Mouse (Mus musculus) lung, embryonic 14.5 days (tissue): ENCODE measurements at regions not wholly inside any gene's neighbourhood (a gene's known extent, or its start where the extent isn't known, plus 50 kb on each side); places are given as distances from the start of the nearest gene placed in this dataset.

Experiments
- ATAC-seq: fragments of 200-750 bp; cut with Nextera tagmentation; 2 replicates; pipeline ENCODE4 v1.8.0; 2017; ENCODE audit warnings: mild to moderate bottlenecking, moderate TSS enrichment, moderate library complexity; ENCODE audit not compliant: insufficient read depth
- DNase-seq: peaks from one replicate; pipeline ENCODE4 v3.0.0-alpha.2; 2015
- H3K27ac ChIP-seq: fragments of 300-500 bp; sonication (generic); 2 replicates; pipeline ENCODE4 v1.5.1; 2014; ENCODE audit warnings: low read depth, mild to moderate bottlenecking, moderate library complexity
- H3K27me3 ChIP-seq: fragments of 300-500 bp; sonication (generic); 2 replicates; pipeline ENCODE4 v1.6.1; 2014; ENCODE audit warnings: low read length, control low read depth; ENCODE audit not compliant: insufficient read depth
- H3K36me3 ChIP-seq: fragments of 300-500 bp; sonication (generic); 2 replicates; pipeline ENCODE4 v1.6.1; 2014; ENCODE audit warnings: control low read depth; ENCODE audit not compliant: insufficient read depth
- H3K4me1 ChIP-seq: fragments of 300-500 bp; sonication (generic); 2 replicates; pipeline ENCODE4 v1.6.1; 2014; ENCODE audit warnings: antibody characterized with exemption, control low read depth; ENCODE audit not compliant: insufficient read depth
- H3K4me2 ChIP-seq: fragments of 300-500 bp; sonication (generic); 2 replicates; pipeline ENCODE4 v1.6.1; 2014; ENCODE audit warnings: mild to moderate bottlenecking
- H3K4me3 ChIP-seq: fragments of 300-500 bp; sonication (generic); 2 replicates; pipeline ENCODE4 v1.5.1; 2014; ENCODE audit warnings: low read depth, low read length
- H3K9ac ChIP-seq: fragments of 300-500 bp; sonication (generic); 2 replicates; pipeline ENCODE4 v1.6.1; 2014
- H3K9me3 ChIP-seq: fragments of 300-500 bp; sonication (generic); 2 replicates; pipeline ENCODE4 v1.6.1; 2016; ENCODE audit warnings: low read depth, low read length, control low read depth
- CTCF ChIP-seq: IDR thresholded peaks from 2 replicates; pipeline ENCODE4 v1.5.1; 2016; ENCODE audit warnings: antibody characterized with exemption, low read depth
- WGBS: fragments of 180-500 bp; shearing (Covaris S2); extraction: QIAGEN DNeasy Blood & Tissue Kit; methylation state at CpG from one replicate; pipeline ENCODE4 v1.1.7; 2014; 5-methylcytosine and 5-hydroxymethylcytosine counted together

GRCm38 (mm10) chr6:100476550-100477366, 189.5 kb upstream of the Rybp start:
- no peak for TF ChIP-seq CTCF
- 73% methylated on average over 6 of the region's 6 CpGs for WGBS

GRCm38 (mm10) chr6:100475341-100475955, 188.2 kb upstream of the Rybp start:
- no peak for TF ChIP-seq CTCF
- H3K27ac ChIP-seq, result no peak overlapping the region
- H3K36me3 ChIP-seq, result no peaks in the 10 kb centered on the region
- ATAC-seq (no peak), DNase-seq (no peak)
- 0 out of 2 replicates have a peak, but pooled peaks cover 5% of the 10 kb centered on the region for H3K4me1 ChIP-seq
- no peaks in the 10 kb centered on the region for H3K27me3 ChIP-seq
- peaks cover 4% of the 10 kb centered on the region; the same call in 1 of the 2 replicates for H3K9me3 ChIP-seq
- no peak overlapping the region for H3K9ac ChIP-seq
- H3K4me2 ChIP-seq, result no peak overlapping the region
- no peak overlapping the region for H3K4me3 ChIP-seq
- WGBS, result 69% methylated on average over 4 of the region's 4 CpGs

More at GRCm38 (mm10) chr6:100476550-100477366, 189.5 kb upstream of the Rybp start:
- ATAC-seq (no peak), DNase-seq (no peak)
- Histone ChIP-seq H3K4me2 (no peak overlapping the region), H3K27me3 (no peaks in the 10 kb centered on the region), H3K27ac (no peak overlapping the region), H3K9ac (no peak overlapping the region), H3K9me3 (peaks cover 4% of the 10 kb centered on the region; the same call in 1 of the 2 replicates), H3K4me1 (0 out of 2 replicates have a peak, but pooled peaks cover 5% of the 10 kb centered on the region), H3K36me3 (no peaks in the 10 kb centered on the region), H3K4me3 (no peak overlapping the region)

GRCm38 (mm10) chr6:100474326-100474725, 187.0 kb upstream of the Rybp start:
- H3K4me1 ChIP-seq, result no peaks in the 10 kb centered on the region
- no peaks in the 10 kb centered on the region for H3K27me3 ChIP-seq
- WGBS, result 73% methylated on average over 9 of the region's 9 CpGs
- ATAC-seq (no peak), DNase-seq (no peak)
- H3K9ac ChIP-seq, result no peak overlapping the region
- H3K4me2 ChIP-seq, result no peak overlapping the region
- no peaks in the 10 kb centered on the region for H3K36me3 ChIP-seq
- H3K27ac ChIP-seq, result no peak overlapping the region
- H3K4me3 ChIP-seq, result no peak overlapping the region
- TF ChIP-seq CTCF, result no peak
- peaks cover 4% of the 10 kb centered on the region; the same call in 1 of the 2 replicates for H3K9me3 ChIP-seq

GRCm38 (mm10) chr6:100470071-100470470, 182.8 kb upstream of the Rybp start:
- Histone ChIP-seq H3K36me3 (no peaks in the 10 kb centered on the region), H3K4me3 (no peak overlapping the region), H3K9me3 (peaks cover 4% of the 10 kb centered on the region; the same call in 1 of the 2 replicates), H3K27me3 (no peaks in the 10 kb centered on the region), H3K9ac (no peak overlapping the region), H3K4me1 (no peaks in the 10 kb centered on the region), H3K4me2 (no peak overlapping the region), H3K27ac (no peak overlapping the region)
- 72% methylated on average over 2 of the region's 2 CpGs for WGBS
- no peak for TF ChIP-seq CTCF
- ATAC-seq (no peak), DNase-seq (no peak)

DNA sequence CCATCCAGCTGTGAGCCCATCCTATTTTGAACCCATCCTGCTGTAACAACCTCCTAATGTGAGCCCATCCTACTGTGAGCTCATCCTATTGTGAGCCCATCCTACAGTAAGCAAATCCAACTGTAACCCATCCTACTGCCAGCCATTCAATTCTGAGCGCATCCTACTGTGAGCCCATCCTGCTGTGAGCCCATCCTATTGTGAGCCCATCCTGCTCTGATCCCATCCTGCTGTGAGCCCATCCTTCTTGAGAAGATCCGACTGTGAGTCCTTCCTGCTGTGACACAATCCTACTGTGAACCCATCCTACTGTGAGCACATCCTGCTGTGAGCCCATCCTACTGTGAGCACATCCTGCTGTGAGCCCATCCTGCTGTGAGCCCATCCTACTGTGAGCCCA, 175.5 kb upstream of the Rybp start:
- Histone ChIP-seq H3K4me1 (no peaks in the 10 kb centered on the region), H3K4me3 (no peak overlapping the region), H3K27ac (no peak overlapping the region), H3K4me2 (no peak overlapping the region), H3K9me3 (peaks cover 4% of the 10 kb centered on the region; the same call in 1 of the 2 replicates), H3K9ac (no peak overlapping the region), H3K27me3 (no peaks in the 10 kb centered on the region), H3K36me3 (no peaks in the 10 kb centered on the region)
- TF ChIP-seq CTCF, result no peak
- DNase-seq, result no peak
- 81% methylated on average over 2 of the region's 2 CpGs for WGBS
- no peak for ATAC-seq

GRCm38 (mm10) chr6:100453401-100453800, 166.1 kb upstream of the Rybp start:
- ATAC-seq (no peak), DNase-seq (no peak)
- Histone ChIP-seq H3K4me2 (no peak overlapping the region), H3K9ac (no peak overlapping the region), H3K9me3 (peaks cover 5% of the 10 kb centered on the region; the same call in 1 of the 2 replicates), H3K27me3 (no peaks in the 10 kb centered on the region), H3K4me1 (no peaks in the 10 kb centered on the region), H3K4me3 (no peak overlapping the region), H3K36me3 (no peaks in the 10 kb centered on the region), H3K27ac (no peak overlapping the region)
- WGBS, result 65% methylated on average over 3 of the region's 3 CpGs
- TF ChIP-seq CTCF, result no peak
